Mouse (Mus musculus) forebrain, embryonic 14.5 days (tissue): ENCODE results near the gene Zfp65. TPM values are rescaled to one million over a fixed set of nuclear protein-coding genes. Genes with fewer than 3 reads are reported as not detected.
A peak's percentile ranks its signal among the peaks of the same experiment; 100 is the strongest.
"Not testable (repeated sequence)": the region's sequence is repeated elsewhere in the genome, so short reads cannot be mapped to it uniquely, and the experiment has no call there.

ENCODE experiments used
- ATAC-seq: fragments of 200-750 bp; cut with Nextera tagmentation; 2 replicates; pipeline ENCODE4 v1.8.0; 2017; ENCODE audit warnings: mild to moderate bottlenecking, moderate library complexity
- DNase-seq: peaks from one replicate; pipeline ENCODE4 v3.0.0-alpha.2; 2015; ENCODE audit warnings: low spot score
- H3K27ac ChIP-seq: fragments of 300-500 bp; sonication (generic); 2 replicates; pipeline ENCODE4 v1.5.1; 2014; ENCODE audit warnings: low read depth, mild to moderate bottlenecking, control low read depth, low read length, moderate library complexity
- H3K27me3 ChIP-seq: fragments of 300-500 bp; sonication (generic); replicated peaks from 2 replicates; pipeline ENCODE4 v1.6.1; 2014; ENCODE audit warnings: low read length, control low read depth, mixed read lengths; ENCODE audit not compliant: control insufficient read depth, insufficient read depth
- H3K36me3 ChIP-seq: fragments of 300-500 bp; sonication (generic); 2 replicates; pipeline ENCODE4 v1.6.1; 2014; ENCODE audit warnings: low read length, control low read depth; ENCODE audit not compliant: control insufficient read depth, insufficient read depth
- H3K4me1 ChIP-seq: fragments of 300-500 bp; sonication (generic); 2 replicates; pipeline ENCODE4 v1.6.1; 2014; ENCODE audit warnings: antibody characterized with exemption, low read length, control low read depth; ENCODE audit not compliant: control insufficient read depth, insufficient read depth
- H3K4me2 ChIP-seq: fragments of 300-500 bp; sonication (generic); 2 replicates; pipeline ENCODE4 v1.6.1; 2014; ENCODE audit warnings: mild to moderate bottlenecking, control low read depth, low read length
- H3K4me3 ChIP-seq: fragments of 300-500 bp; sonication (generic); 2 replicates; pipeline ENCODE4 v1.5.1; 2014; ENCODE audit warnings: low read depth, low read length, control low read depth
- H3K9ac ChIP-seq: fragments of 300-500 bp; sonication (generic); 2 replicates; pipeline ENCODE4 v1.6.1; 2014; ENCODE audit warnings: mild to moderate bottlenecking, low read length, control low read depth, moderate library complexity
- H3K9me3 ChIP-seq: fragments of 300-500 bp; sonication (generic); replicated peaks from 2 replicates; pipeline ENCODE4 v1.6.1; 2016; ENCODE audit warnings: low read length, control low read depth, mixed read lengths; ENCODE audit not compliant: control insufficient read depth
- WGBS: fragments of 180-500 bp; shearing (Covaris S2); extraction: QIAGEN DNeasy Blood & Tissue Kit; methylation state at CpG from one replicate; pipeline ENCODE4 v1.1.7; 2014; 5-methylcytosine and 5-hydroxymethylcytosine counted together
- polyA plus RNA-seq: library from polyadenylated mRNA; unstranded; fragments of >200 nt; fragmentation: Nextera tagmentation; extraction: Ambion mirVana; gene quantifications from 2 replicates; pipeline ENCODE4 v1.2.1, GENCODE M21; 2014

Gene Zfp65
- polyA plus RNA-seq = 4.4 and 5.6 TPM in 2 replicates

- Histone ChIP-seq H3K27ac (0 out of 2 replicates have a peak within 1 kb of the TSS, but pooled peaks have one; percentile 9), H3K27me3 (no peaks in the 10 kb centered on the region)
- WGBS = 8% methylated on average over 16 of the region's 21 CpGs
Measured at GRCm38 (mm10) chr13:67728641-67729318, at the start of gene Zfp65. Zfp65 (minus strand) TSS chr13:67729173.

DNA sequence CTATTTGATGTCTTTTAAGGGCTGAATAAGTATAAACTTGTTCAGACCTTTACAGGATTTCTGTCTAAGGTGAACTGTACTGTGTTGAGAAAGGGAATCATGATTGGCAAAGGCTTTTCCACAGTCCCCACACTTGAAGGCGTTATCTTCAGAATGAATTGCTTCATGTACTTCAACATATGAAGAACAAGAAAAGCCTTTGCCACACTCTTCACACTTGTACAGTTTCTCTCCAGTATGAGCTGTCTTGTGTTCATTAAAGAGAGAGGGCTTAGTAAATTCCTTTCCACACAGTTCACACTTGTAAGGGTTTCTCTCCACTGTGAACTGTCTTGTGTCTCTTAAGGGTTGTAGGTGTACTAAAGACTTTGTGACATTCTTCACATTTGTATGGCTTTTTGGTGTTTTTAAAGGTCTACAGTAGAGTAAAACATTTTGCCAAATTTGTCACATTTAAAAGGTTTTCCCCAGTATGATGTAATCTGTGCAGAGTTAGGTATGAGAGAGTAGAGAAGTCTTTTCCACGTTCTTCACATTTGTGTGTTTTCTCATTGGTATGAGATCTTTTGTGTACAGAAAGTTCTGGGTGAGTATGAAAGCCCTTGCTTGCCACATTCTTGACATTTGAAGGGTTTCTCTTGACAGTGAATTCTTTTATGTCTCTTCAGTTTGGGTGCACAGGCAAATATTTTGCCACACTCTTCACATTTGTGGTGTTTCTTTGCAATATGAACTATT lies 34.2 kb upstream of the Zfp65 start:
- Histone ChIP-seq H3K4me1 (no peaks in the 10 kb centered on the region), H3K27me3 (no peaks in the 10 kb centered on the region), H3K9me3 (no peaks in the 10 kb centered on the region), H3K4me2 (no peak overlapping the region), H3K9ac (no peak overlapping the region), H3K4me3 (no peak overlapping the region), H3K36me3 (no peaks in the 10 kb centered on the region), H3K27ac (no peak overlapping the region)
- 77% methylated on average over 2 of the region's 2 CpGs for WGBS
- ATAC-seq = no peak
- DNase-seq = no peak

More at GRCm38 (mm10) chr13:67728641-67729318, at the start of gene Zfp65:
- peak within 1 kb of the TSS; percentile 64 for H3K4me2 ChIP-seq
- no peaks in the 10 kb centered on the region for H3K36me3 ChIP-seq
- DNase-seq = peak; percentile 85
- H3K9ac ChIP-seq = peak within 1 kb of the TSS; percentile 71
- H3K4me3 ChIP-seq = peak within 1 kb of the TSS; percentile 50
- peaks cover 3% of the 10 kb centered on the region for H3K4me1 ChIP-seq
- H3K9me3 ChIP-seq = no peaks in the 10 kb centered on the region
- ATAC-seq = peak; percentile 84

DNA sequence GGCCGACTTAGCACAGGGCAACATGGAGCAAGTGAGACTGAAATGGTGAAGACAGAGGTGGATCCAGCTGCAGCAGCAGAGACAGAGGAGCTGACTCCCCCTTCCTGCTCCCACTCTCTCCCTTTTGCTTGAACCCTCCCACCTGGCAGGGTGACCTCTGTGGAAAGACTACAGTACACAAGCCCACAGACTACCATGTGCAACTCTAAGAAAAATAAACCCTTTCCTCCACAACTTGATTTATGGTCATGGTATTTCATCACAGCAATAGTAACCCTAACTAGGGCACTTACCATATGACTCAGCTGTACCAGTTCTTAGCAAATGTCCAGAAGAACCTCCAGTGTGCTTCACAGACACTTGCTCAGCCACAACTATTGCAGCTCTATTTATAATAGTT lies 31.0 kb upstream of the Zfp65 start:
- no peaks in the 10 kb centered on the region for H3K36me3 ChIP-seq
- no peak for ATAC-seq

GRCm38 (mm10) chr13:67755761-67756160 lies 26.8 kb upstream of the Zfp65 start:
- Histone ChIP-seq H3K27me3 (no peaks in the 10 kb centered on the region), H3K27ac (no peak overlapping the region), H3K4me3 (no peak overlapping the region), H3K36me3 (no peaks in the 10 kb centered on the region), H3K9ac (no peak overlapping the region), H3K4me2 (no peak overlapping the region), H3K4me1 (no peaks in the 10 kb centered on the region), H3K9me3 (no peaks in the 10 kb centered on the region)
- WGBS = 80% methylated on average over 6 of the region's 6 CpGs
- ATAC-seq (no peak), DNase-seq (no peak)

More for the DNA sequence above, 31.0 kb upstream of the Zfp65 start:
- Histone ChIP-seq H3K27me3 (no peaks in the 10 kb centered on the region), H3K27ac (no peak overlapping the region), H3K4me2 (no peak overlapping the region), H3K4me1 (no peaks in the 10 kb centered on the region), H3K9me3 (no peaks in the 10 kb centered on the region), H3K9ac (no peak overlapping the region), H3K4me3 (no peak overlapping the region)
- WGBS = 88% methylated on average over 1 of the region's 1 CpGs
- no peak for DNase-seq

GRCm38 (mm10) chr13:67754333-67755306 lies 25.6 kb upstream of the Zfp65 start, which contains the start of gene Zfp85:
Zfp85 (minus strand) TSS chr13:67755228.
- H3K4me2 ChIP-seq = peak within 1 kb of the TSS; percentile 60
- no peaks in the 10 kb centered on the region for H3K27me3 ChIP-seq
- H3K36me3 ChIP-seq = 0 out of 2 replicates have a peak, but pooled peaks cover 2% of the 10 kb centered on the region
- H3K27ac ChIP-seq = no peak within 1 kb of the TSS
- ATAC-seq (peak; percentile 97), DNase-seq (peak; percentile 89)
- no peaks in the 10 kb centered on the region for H3K4me1 ChIP-seq
- 6% methylated on average over 24 of the region's 24 CpGs for WGBS
- H3K4me3 ChIP-seq = peak within 1 kb of the TSS; percentile 62
- H3K9me3 ChIP-seq = no peaks in the 10 kb centered on the region
- H3K9ac ChIP-seq = peak within 1 kb of the TSS; percentile 69

DNA sequence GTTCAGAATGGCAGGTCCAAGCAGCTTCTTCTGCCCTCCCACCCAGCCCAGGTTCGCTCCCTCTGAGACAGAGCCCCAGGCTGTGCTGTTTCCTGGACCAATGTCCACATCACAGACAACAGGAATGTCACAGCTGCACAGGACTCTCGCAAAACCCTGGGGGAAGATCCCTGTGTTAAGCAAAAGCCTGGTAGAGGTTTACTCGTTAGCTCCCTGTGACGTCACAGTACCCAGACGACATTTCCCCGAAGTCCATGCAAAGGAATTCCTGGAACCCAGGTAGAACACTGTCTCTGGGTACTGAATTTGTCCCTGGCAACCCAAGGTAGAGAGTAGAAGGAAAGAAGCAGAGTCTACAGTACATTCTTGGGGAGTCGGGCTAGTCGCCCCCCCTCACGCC lies 14.9 kb upstream of the Zfp65 start:
- Histone ChIP-seq H3K27me3 (no peaks in the 10 kb centered on the region), H3K9ac (no peak overlapping the region), H3K4me3 (no peak overlapping the region), H3K27ac (no peak overlapping the region), H3K4me1 (no peaks in the 10 kb centered on the region), H3K9me3 (peaks cover 4% of the 10 kb centered on the region), H3K36me3 (peaks cover 9% of the 10 kb centered on the region), H3K4me2 (no peak overlapping the region)
- no peak for DNase-seq
- no peak for ATAC-seq
- WGBS = 88% methylated on average over 9 of the region's 9 CpGs

GRCm38 (mm10) chr13:67742941-67743340 lies 14.0 kb upstream of the Zfp65 start:
- 93% methylated on average over 3 of the region's 3 CpGs for WGBS
- H3K27ac ChIP-seq = no peak overlapping the region
- H3K9ac ChIP-seq = no peak overlapping the region
- H3K4me3 ChIP-seq = no peak overlapping the region
- H3K27me3 ChIP-seq = no peaks in the 10 kb centered on the region
- peaks cover 1% of the 10 kb centered on the region for H3K36me3 ChIP-seq
- H3K9me3 ChIP-seq = no peaks in the 10 kb centered on the region; the same call in 1 of the 2 replicates
- no peak for DNase-seq
- no peak for ATAC-seq
- no peak overlapping the region for H3K4me2 ChIP-seq
- no peaks in the 10 kb centered on the region for H3K4me1 ChIP-seq

DNA sequence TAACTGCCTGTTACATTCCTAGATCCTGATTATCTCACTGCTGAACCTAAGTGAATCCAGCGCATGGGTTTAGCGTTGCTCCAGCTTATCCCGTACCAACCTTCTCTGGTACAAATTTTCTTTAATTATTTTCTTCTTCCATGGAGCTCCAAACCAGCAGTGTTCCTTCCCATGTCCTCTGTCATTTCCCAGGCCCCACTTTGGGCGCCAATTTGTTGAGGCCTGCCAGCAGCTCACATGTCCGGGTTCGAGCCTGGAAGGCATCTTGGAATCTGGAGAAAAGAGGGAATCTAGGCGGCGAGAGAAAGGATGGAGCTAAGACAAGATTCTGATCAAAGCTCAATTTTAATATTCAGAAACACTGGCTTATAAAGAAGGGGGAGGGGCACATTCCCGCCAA lies 5.4 kb upstream of the Zfp65 start:
- 94% methylated on average over 9 of the region's 9 CpGs for WGBS
- not testable (repeated sequence) for H3K9ac ChIP-seq, H3K36me3 ChIP-seq, H3K4me3 ChIP-seq, H3K4me1 ChIP-seq, H3K27ac ChIP-seq, ATAC-seq, H3K27me3 ChIP-seq, DNase-seq, H3K9me3 ChIP-seq, H3K4me2 ChIP-seq
